Mouse (Mus musculus): ENCODE data around the gene Ehf.

- TF ChIP-seq CTCF (IDR thresholded peaks at IDR 0.05; ENCODE audit: low read depth) (no peak), EP300 (optimal IDR thresholded peaks at IDR 0.05) (no peak)
Measured at GRCm38 (mm10) chr2:103324320-103324719, 21.2 kb upstream of the Ehf start.

Data from stomach, postnatal 0 days (tissue).